Mouse (Mus musculus) adrenal gland, adult 8-10 months (tissue): ENCODE measurements around the gene Scgb2b15. TPM values are rescaled to one million over a fixed set of nuclear protein-coding genes. Genes with fewer than 3 reads are reported as not detected.
"Not testable (repeated sequence)": the region's sequence is repeated elsewhere in the genome, so short reads cannot be mapped to it uniquely, and the experiment has no call there.

Source experiments
- DNase-seq: peaks from one replicate; pipeline ENCODE4 v3.0.0; 2022
- total RNA-seq, 4 experiments: library from RNA; stranded (reverse); gene quantifications; 2 replicates each; pipeline ENCODE4 v1.2.4; 2022

The Scgb2b15 gene
- not detected for total RNA-seq

- not testable (repeated sequence) for DNase-seq
These were observed at the start of gene Scgb2b15 for GRCm38 (mm10) chr7:32829562-32829961. Scgb2b15 (minus strand) TSS chr7:32829662.

GRCm38 (mm10) chr7:32836254-32836653 lies 6.8 kb upstream of the Scgb2b15 start, which contains the start of gene Scgb1b15:
Scgb1b15 (plus strand) TSS chr7:32836554.
- DNase-seq = not testable (repeated sequence)

Other genes with a start within 250 kb of the Scgb2b15 start
- gene Scgb1b15, start 6.9 kb upstream of the Scgb2b15 start, total RNA-seq = not detected
- gene Scgb2b17, start 226.9 kb upstream of the Scgb2b15 start, total RNA-seq = not detected
- not detected for gene Scgb1b17, start 233.8 kb upstream of the Scgb2b15 start, total RNA-seq